Mouse (Mus musculus) hindbrain, embryonic 15.5 days (tissue): ENCODE data around the gene Zfp568. TPM values are rescaled to one million over a fixed set of nuclear protein-coding genes. Genes with fewer than 3 reads are reported as not detected.
"Not testable (repeated sequence)": the region's sequence is repeated elsewhere in the genome, so short reads cannot be mapped to it uniquely, and the experiment has no call there.

Source experiments
- ATAC-seq: fragments of 200-750 bp; cut with Nextera tagmentation; 2 replicates; pipeline ENCODE4 v1.8.0; 2017; ENCODE audit warnings: low read depth, moderate number of reproducible peaks, moderate TSS enrichment; ENCODE audit not compliant: low FRiP score
- H3K27ac ChIP-seq: fragments of 300-500 bp; sonication (generic); replicated peaks from 2 replicates; pipeline ENCODE4 v1.5.1; 2015; ENCODE audit warnings: mild to moderate bottlenecking, inconsistent platforms
- H3K27me3 ChIP-seq: fragments of 300-500 bp; sonication (generic); 2 replicates; pipeline ENCODE4 v1.6.1; 2015; ENCODE audit warnings: control low read depth, inconsistent platforms
- H3K36me3 ChIP-seq: fragments of 300-500 bp; sonication (generic); 2 replicates; pipeline ENCODE4 v1.6.1; 2015; ENCODE audit warnings: control low read depth, inconsistent platforms
- H3K4me1 ChIP-seq: fragments of 300-500 bp; sonication (generic); replicated peaks from 2 replicates; pipeline ENCODE4 v1.6.1; 2015; ENCODE audit warnings: control low read depth, inconsistent platforms
- H3K4me2 ChIP-seq: fragments of 300-500 bp; sonication (generic); 2 replicates; pipeline ENCODE4 v1.6.1; 2015; ENCODE audit warnings: moderate library complexity, mild to moderate bottlenecking, inconsistent platforms
- H3K4me3 ChIP-seq: fragments of 300-500 bp; sonication (generic); 2 replicates; pipeline ENCODE4 v1.5.1; 2015; ENCODE audit warnings: mild to moderate bottlenecking, inconsistent platforms
- H3K9ac ChIP-seq: fragments of 300-500 bp; sonication (generic); 2 replicates; pipeline ENCODE4 v1.6.1; 2015; ENCODE audit warnings: inconsistent platforms
- H3K9me3 ChIP-seq: fragments of 300-500 bp; sonication (generic); 2 replicates; pipeline ENCODE4 v1.6.1; 2016; ENCODE audit warnings: control low read depth, inconsistent platforms
- WGBS: fragments of 180-500 bp; shearing (Covaris S2); methylation state at CpG from one replicate; pipeline ENCODE4 v1.1.7; 2015; 5-methylcytosine and 5-hydroxymethylcytosine counted together
- polyA plus RNA-seq: library from polyadenylated mRNA; unstranded; fragments of >200 nt; fragmentation: Nextera tagmentation; extraction: Ambion mirVana; gene quantifications from 2 replicates; pipeline ENCODE4 v1.2.1, GENCODE M21; 2015

The Zfp568 gene
- polyA plus RNA-seq, 1 experiment from 2014 or later: 4.9 TPM

DNA sequence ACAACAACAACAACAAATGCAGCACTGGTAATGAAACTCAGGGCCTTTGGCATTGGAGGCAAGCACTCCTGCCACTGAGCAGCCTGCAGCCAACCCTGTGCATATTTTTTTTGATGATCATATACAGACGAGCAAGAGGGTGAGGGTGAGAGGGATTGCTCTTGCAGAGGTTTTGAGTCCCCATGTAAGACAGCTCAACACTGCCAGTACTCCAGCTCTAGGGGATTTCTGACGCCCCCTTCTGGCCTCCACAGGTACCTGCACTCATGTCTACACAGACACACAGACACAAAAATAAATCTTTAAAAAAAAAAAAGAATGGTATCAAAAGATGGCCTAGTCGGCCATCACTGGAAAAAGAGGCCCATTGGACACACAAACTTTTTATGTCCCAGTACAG is 24.8 kb upstream of the Zfp568 start:
- H3K4me3 ChIP-seq: no peak overlapping the region
- no peaks in the 10 kb centered on the region for H3K27me3 ChIP-seq
- no peak overlapping the region for H3K27ac ChIP-seq
- no peak overlapping the region for H3K4me2 ChIP-seq
- WGBS: 68% methylated on average over 3 of the region's 3 CpGs
- ATAC-seq: no peak
- H3K4me1 ChIP-seq: peaks cover 4% of the 10 kb centered on the region; the same call in 1 of the 2 replicates
- H3K9ac ChIP-seq: no peak overlapping the region
- no peaks in the 10 kb centered on the region for H3K9me3 ChIP-seq
- H3K36me3 ChIP-seq: no peaks in the 10 kb centered on the region

DNA sequence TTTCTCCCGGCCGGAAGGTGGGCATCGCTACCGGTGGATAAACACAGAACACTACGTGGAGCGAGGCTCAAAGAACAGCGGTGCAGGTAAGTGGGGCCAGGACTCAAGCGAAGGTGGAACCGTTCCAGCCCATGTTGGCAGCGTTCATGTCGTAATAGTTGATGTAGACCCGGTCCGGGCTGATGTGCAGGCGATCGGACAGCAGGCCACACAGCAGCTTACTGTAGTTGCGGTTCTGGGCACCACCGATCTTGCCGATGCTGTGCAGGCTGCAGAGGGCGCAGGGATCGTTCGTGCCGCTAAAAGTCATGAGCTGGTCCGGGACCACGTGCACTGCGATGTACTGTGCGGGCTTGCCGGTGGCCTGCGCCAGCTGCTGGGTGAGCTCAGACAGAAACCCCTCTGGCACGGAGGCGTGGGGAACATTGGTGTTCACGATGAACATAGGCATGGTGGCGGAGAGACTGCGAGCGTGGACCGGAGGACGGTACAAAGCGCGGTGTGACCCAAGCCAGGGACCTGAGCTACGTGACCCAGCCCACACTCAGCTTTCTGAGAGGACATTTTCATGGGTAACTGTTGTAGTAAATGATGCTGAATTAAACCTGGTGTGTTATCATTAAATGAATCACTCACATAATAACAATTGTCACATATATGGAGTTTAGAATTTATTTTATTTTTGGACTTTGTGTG is 18.5 kb upstream of the Zfp568 start:
- H3K4me1 ChIP-seq, H3K9ac ChIP-seq, H3K27me3 ChIP-seq, H3K36me3 ChIP-seq, ATAC-seq, H3K9me3 ChIP-seq, H3K27ac ChIP-seq, H3K4me3 ChIP-seq: not testable (repeated sequence)
- 0 out of 2 replicates have a peak overlapping the region, but pooled peaks have one; percentile 13 for H3K4me2 ChIP-seq
- WGBS: 57% methylated on average over 39 of the region's 39 CpGs

DNA sequence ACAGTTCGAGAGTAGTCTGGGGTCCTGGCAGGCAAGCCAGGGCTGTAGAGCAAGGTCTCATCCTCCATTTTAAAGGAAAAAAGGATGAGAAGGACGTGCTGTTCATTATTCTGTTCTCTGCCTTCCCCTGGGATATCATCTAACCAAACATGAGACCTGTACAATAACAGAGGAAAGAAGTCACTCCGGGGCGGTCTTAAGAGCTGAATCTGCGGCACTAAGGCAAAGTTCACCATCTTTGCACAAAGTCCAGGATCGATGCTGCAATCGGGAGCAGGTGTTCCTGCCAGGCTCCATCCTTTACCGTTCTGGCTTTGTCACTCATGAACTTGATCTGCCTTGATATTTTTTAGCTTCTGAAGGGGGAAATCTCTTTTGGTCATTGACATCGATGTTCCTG is 13.1 kb upstream of the Zfp568 start:
- Histone ChIP-seq H3K4me3 (no peak overlapping the region), H3K27me3 (no peaks in the 10 kb centered on the region; the same call in 1 of the 2 replicates), H3K27ac (no peak overlapping the region), H3K9ac (no peak overlapping the region), H3K9me3 (no peaks in the 10 kb centered on the region), H3K36me3 (no peaks in the 10 kb centered on the region), H3K4me2 (no peak overlapping the region), H3K4me1 (no peaks in the 10 kb centered on the region)
- 90% methylated on average over 9 of the region's 9 CpGs for WGBS
- ATAC-seq: no peak

DNA sequence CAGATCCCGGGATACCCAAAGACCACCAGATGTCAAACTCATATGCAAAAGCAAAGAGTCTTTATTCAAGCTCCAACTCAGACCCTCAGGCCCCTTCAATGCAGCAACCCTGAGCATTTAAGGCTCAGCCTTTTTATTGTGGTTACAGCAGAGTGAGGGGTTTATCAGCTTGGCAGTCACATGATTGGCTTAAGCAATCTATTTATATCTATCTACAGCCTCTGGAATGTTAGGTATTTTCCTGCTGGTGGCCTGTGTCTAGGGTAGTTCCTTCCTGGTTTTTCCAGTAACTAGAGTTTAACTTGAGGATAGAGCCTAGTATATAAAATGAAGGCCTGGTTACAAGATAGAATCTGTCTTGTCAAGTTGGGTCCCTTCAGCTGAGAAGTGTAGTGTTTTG is 3.0 kb upstream of the Zfp568 start:
- no peak overlapping the region for H3K4me3 ChIP-seq
- no peak overlapping the region for H3K27ac ChIP-seq
- WGBS: 88% methylated on average over 1 of the region's 1 CpGs
- ATAC-seq: no peak
- peaks cover 25% of the 10 kb centered on the region for H3K4me1 ChIP-seq
- H3K9ac ChIP-seq: no peak overlapping the region
- no peak overlapping the region for H3K4me2 ChIP-seq
- H3K27me3 ChIP-seq: no peaks in the 10 kb centered on the region
- H3K36me3 ChIP-seq: no peaks in the 10 kb centered on the region
- no peaks in the 10 kb centered on the region for H3K9me3 ChIP-seq

DNA sequence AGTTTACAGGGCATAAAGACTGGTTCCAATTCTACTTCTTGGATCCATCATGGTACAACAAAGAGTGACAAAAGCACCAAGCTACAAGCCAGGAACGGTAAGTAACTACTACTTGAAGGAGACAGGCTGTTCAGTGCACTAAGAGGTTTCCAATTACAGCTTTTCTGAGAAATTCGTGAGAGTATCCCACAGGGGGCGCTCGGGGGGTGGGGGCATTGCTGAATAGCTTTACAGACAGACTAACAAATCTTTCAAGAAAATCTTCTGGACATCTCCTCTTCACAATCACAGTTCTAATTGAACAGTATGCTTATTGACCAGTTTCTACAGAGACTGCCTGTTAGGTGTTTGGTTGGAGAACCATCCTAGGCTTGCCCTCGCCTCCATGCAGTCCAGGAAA is 2.3 kb upstream of the Zfp568 start:
- Histone ChIP-seq H3K4me2 (no peak overlapping the region), H3K4me1 (peaks cover 25% of the 10 kb centered on the region), H3K27ac (no peak overlapping the region), H3K4me3 (no peak overlapping the region), H3K36me3 (no peaks in the 10 kb centered on the region), H3K9me3 (no peaks in the 10 kb centered on the region), H3K27me3 (no peaks in the 10 kb centered on the region), H3K9ac (no peak overlapping the region)
- no peak for ATAC-seq
- WGBS: 64% methylated on average over 5 of the region's 5 CpGs

DNA sequence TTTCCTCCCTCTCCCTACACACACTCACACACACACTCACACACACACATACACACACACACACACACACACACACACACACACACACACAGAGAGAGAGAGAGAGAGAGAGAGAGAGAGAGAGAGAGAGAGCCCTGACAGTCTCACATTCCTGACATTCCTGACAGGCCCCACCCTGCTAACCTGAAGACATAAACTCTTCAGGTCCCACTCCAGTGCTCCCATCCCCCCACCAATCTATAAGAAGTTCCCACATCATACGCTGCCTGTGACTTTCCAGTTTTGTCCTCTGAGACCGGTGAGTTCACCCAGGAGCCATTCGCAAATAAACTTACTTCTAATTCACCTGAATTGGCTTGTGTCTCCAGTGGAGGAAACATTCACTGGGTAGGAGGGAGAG is 1.9 kb upstream of the Zfp568 start:
- peaks cover 25% of the 10 kb centered on the region for H3K4me1 ChIP-seq
- no peak overlapping the region for H3K9ac ChIP-seq
- H3K9me3 ChIP-seq: no peaks in the 10 kb centered on the region
- peaks cover 1% of the 10 kb centered on the region; the same call in 1 of the 2 replicates for H3K36me3 ChIP-seq
- H3K27ac ChIP-seq: no peak overlapping the region
- no peaks in the 10 kb centered on the region for H3K27me3 ChIP-seq
- no peak overlapping the region for H3K4me2 ChIP-seq
- no peak overlapping the region for H3K4me3 ChIP-seq
- WGBS: 90% methylated on average over 3 of the region's 3 CpGs
- ATAC-seq: no peak

DNA sequence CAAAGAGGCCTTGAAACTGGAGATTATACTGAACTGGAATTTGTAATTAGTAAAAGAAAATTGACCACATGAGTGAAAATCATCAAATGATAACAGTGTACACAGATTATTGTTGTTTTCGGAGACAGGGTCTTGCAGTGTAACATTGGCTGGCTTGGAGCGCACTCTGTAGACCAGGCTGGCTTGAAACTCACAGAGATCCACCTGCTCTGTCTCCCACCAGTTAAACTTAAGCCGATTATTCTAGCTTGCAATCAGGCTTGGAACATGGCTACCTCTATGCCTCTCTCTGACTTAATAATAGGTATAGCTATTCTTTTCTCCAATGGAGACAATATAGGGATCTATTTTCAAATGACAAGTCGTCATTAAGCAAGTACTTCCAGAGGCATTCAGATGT is 1.4 kb upstream of the Zfp568 start:
- Histone ChIP-seq H3K4me3 (0 out of 2 replicates have a peak overlapping the region, but pooled peaks have one; percentile 81), H3K27ac (no peak overlapping the region), H3K4me2 (peak overlapping the region; percentile 59), H3K27me3 (no peaks in the 10 kb centered on the region), H3K4me1 (peaks cover 25% of the 10 kb centered on the region), H3K9me3 (no peaks in the 10 kb centered on the region), H3K36me3 (peaks cover 5% of the 10 kb centered on the region; the same call in 1 of the 2 replicates), H3K9ac (no peak overlapping the region)
- 81% methylated on average over 4 of the region's 4 CpGs for WGBS
- ATAC-seq: no peak

DNA sequence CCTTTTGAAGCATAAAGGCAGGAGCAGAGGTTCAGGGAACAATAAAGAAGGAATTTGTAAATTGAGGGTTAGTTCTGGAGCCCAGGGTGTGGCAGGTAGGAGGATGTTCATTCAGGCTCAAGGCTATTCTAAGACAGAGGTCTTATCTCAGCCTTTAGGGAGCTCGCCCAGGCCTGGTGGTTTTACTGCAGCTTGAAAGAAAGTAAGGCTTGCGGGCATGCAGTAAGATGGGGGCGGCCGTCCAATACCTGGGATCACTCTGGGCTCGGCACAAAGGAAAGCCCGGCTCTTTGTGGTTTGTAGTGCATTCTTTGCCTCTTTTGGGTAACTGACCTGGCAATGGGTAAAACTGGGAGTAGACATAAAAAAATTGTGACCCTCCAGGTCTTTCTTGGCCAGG is 824 bp upstream of the Zfp568 start:
- WGBS: 31% methylated on average over 6 of the region's 6 CpGs

DNA sequence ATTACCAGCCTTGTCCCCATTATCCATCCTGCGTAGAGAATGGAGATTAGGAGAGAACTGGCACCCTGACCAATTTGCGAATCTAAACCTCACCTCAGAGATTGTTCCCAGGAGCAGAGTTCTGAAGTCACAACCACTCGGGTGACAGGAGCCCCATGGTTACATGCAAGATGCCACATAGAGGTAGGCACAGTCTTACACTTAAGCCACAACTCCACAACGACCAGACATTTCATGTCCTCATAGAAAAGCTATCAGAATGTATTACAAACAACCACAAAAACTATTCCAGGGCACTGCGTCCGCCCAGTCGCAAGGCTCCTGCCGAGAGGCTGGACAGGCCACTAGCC is 440 bp upstream of the Zfp568 start:
- no peaks in the 10 kb centered on the region for H3K27me3 ChIP-seq
- ATAC-seq: no peak; the same call in 1 of the 2 replicates
- peaks cover 25% of the 10 kb centered on the region for H3K4me1 ChIP-seq
- H3K9me3 ChIP-seq: no peaks in the 10 kb centered on the region
- peak overlapping the region; percentile 81 for H3K4me3 ChIP-seq
- peak overlapping the region; percentile 76 for H3K9ac ChIP-seq
- peak overlapping the region; percentile 59 for H3K4me2 ChIP-seq
- peaks cover 12% of the 10 kb centered on the region for H3K36me3 ChIP-seq
- under 1% methylated on average over 8 of the region's 8 CpGs for WGBS
- peak overlapping the region; percentile 85 for H3K27ac ChIP-seq

More for the DNA sequence above, 824 bp upstream of the Zfp568 start:
- Histone ChIP-seq H3K27me3 (no peaks in the 10 kb centered on the region), H3K4me2 (peak overlapping the region; percentile 59), H3K9ac (peak overlapping the region; percentile 76), H3K4me1 (peaks cover 25% of the 10 kb centered on the region), H3K4me3 (peak overlapping the region; percentile 81), H3K9me3 (no peaks in the 10 kb centered on the region), H3K27ac (peak overlapping the region; percentile 85), H3K36me3 (peaks cover 9% of the 10 kb centered on the region)
- no peak for ATAC-seq

DNA sequence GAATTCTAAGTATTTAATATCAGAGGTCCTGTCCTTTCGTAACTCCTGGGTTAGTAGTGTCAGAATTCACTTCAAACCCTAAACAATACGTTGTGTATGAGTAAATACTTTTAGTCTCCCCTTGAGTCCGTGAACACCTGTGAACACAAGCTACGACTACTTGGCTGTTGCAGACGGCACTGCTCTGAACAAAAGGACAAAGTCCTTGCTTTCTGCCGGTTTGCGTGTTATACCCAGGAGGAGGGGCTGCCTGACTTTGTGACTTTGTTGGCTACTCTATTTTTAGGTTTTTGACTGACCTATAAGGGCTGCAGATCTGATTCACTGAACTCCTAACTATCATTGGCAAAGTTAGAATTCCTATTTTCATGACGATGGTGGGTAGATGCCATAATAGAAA is 2.3 kb downstream of the Zfp568 start:
- Histone ChIP-seq H3K4me2 (no peak overlapping the region), H3K27ac (no peak overlapping the region), H3K9ac (no peak overlapping the region), H3K36me3 (peaks cover 26% of the 10 kb centered on the region), H3K27me3 (no peaks in the 10 kb centered on the region), H3K9me3 (no peaks in the 10 kb centered on the region), H3K4me1 (peaks cover 25% of the 10 kb centered on the region), H3K4me3 (no peak overlapping the region)
- WGBS: 93% methylated on average over 8 of the region's 8 CpGs
- no peak for ATAC-seq

DNA sequence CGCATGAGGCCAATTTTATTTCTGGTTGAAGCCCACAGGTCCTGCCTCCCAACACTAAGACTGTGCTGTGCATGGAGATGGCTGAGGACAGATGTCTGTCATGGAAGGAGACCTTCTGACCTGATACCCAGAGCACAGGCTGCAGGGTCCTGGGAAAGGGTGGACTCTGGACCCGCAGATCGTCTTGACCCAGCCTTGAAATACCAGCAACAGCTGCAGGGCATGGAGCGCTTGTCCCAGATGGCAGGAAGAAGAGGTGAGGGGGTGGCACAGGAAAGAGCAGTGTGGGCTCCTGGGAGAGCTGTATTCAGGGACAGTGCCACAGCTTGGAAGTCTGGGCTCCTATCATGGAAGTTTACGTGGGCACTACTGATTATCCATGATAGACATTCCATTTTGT is 3.8 kb downstream of the Zfp568 start:
- WGBS: 96% methylated on average over 5 of the region's 5 CpGs
- no peak for ATAC-seq
- Histone ChIP-seq H3K4me1 (peaks cover 20% of the 10 kb centered on the region), H3K9me3 (no peaks in the 10 kb centered on the region), H3K4me2 (no peak overlapping the region), H3K4me3 (no peak overlapping the region), H3K36me3 (peaks cover 36% of the 10 kb centered on the region), H3K27me3 (no peaks in the 10 kb centered on the region), H3K27ac (no peak overlapping the region), H3K9ac (no peak overlapping the region)

DNA sequence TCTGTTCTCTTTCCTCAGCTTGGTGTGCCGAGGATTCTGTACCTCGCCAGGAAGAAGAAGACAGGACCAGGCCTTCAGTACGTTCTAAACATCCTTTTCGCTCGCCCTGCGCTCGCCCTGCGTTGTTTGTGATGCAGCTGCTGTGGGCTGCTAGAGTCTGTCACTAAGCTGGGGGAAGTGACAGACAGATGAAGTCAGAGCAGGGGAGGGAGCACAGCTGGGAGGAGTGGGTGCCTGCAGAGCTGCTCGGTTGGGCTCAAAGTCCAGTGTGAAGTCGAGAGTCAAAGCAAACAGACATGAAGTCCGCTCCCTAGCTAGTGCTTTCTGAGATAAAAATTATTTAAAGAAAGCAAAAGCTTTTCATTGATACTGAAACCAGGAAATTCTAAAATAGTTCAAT is 5.3 kb downstream of the Zfp568 start:
- no peaks in the 10 kb centered on the region for H3K9me3 ChIP-seq
- no peaks in the 10 kb centered on the region for H3K27me3 ChIP-seq
- no peak overlapping the region for H3K27ac ChIP-seq
- no peak overlapping the region for H3K4me3 ChIP-seq
- no peak overlapping the region for H3K9ac ChIP-seq
- H3K4me2 ChIP-seq: no peak overlapping the region
- H3K4me1 ChIP-seq: peaks cover 11% of the 10 kb centered on the region
- WGBS: 89% methylated on average over 11 of the region's 11 CpGs
- no peak for ATAC-seq
- peaks cover 46% of the 10 kb centered on the region for H3K36me3 ChIP-seq

DNA sequence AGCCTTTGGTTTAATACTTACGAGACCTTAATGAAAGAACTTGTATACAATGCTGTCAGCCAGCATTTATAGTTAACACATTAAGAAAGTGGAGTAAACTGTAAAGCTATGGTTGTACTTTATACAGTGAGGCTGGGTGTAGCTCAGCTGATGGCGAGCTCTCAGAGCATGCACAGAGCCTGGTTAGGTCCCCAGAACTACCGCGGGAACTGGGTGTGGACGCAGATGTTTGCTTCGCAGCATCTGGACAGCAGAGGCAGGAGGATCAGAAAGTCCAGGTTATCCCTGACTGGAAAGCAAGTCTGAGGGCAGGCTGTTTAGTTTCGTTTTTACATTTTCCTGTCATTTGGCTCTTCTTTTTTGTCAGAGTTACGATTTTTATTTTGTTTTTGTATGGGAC is 8.9 kb downstream of the Zfp568 start:
- no peak overlapping the region for H3K4me3 ChIP-seq
- ATAC-seq: no peak
- no peak overlapping the region for H3K27ac ChIP-seq
- H3K36me3 ChIP-seq: peaks cover 57% of the 10 kb centered on the region
- H3K9ac ChIP-seq: no peak overlapping the region
- no peaks in the 10 kb centered on the region for H3K9me3 ChIP-seq
- no peaks in the 10 kb centered on the region for H3K27me3 ChIP-seq
- no peaks in the 10 kb centered on the region for H3K4me1 ChIP-seq
- no peak overlapping the region for H3K4me2 ChIP-seq
- WGBS: 95% methylated on average over 8 of the region's 8 CpGs
